Mouse (Mus musculus) cortical plate, adult 2 months (tissue): ENCODE data around the gene Bmp2k.
A peak's percentile ranks its signal among the peaks of the same experiment; 100 is the strongest.

ENCODE experiments used
- CTCF ChIP-seq: fragments of 200-500 bp; IDR thresholded peaks from 2 replicates; pipeline ENCODE4 v1.5.1; 2011; ENCODE audit warnings: mild to moderate bottlenecking, control low read depth, low read length; ENCODE audit not compliant: insufficient read depth; ENCODE audit errors: extremely low read depth
- POLR2A ChIP-seq: fragments of 200-500 bp; IDR thresholded peaks from 2 replicates; pipeline ENCODE4 v1.6.1; 2011; ENCODE audit warnings: mild to moderate bottlenecking, low read length, control low read depth; ENCODE audit not compliant: insufficient read depth; ENCODE audit errors: extremely low read depth

GRCm38 (mm10) chr5:97111207-97111910 is 113.9 kb downstream of the Bmp2k start, which contains the start of gene Paqr3:
- TF ChIP-seq POLR2A (0 out of 2 replicates have a peak, but pooled peaks have one; percentile 40), CTCF (no peak)
